Mouse (Mus musculus) embryonic fibroblast, embryonic 13.5 days (primary cell): ENCODE data around the gene Ldlrad3. TPM values are rescaled to one million over a fixed set of nuclear protein-coding genes. Genes with fewer than 3 reads are reported as not detected.

Experiments used
- H3K27ac ChIP-seq: 2 replicates; pipeline ENCODE4 v1.5.1; 2012; ENCODE audit warnings: low read length, control low read depth, inconsistent platforms; ENCODE audit not compliant: insufficient read depth
- H3K4me1 ChIP-seq: 2 replicates; pipeline ENCODE4 v1.6.1; 2011; ENCODE audit warnings: low read length; ENCODE audit not compliant: control insufficient read depth, insufficient read depth
- H3K4me3 ChIP-seq: 2 replicates; pipeline ENCODE4 v1.5.1; 2011; ENCODE audit warnings: mild to moderate bottlenecking, control low read depth, low read length; ENCODE audit not compliant: insufficient read depth
- CTCF ChIP-seq: IDR thresholded peaks from 2 replicates; pipeline ENCODE4 v1.5.1; 2011; ENCODE audit warnings: mild to moderate bottlenecking, control low read depth, low read length, moderate library complexity, borderline replicate concordance; ENCODE audit not compliant: insufficient read depth
- POLR2A ChIP-seq: IDR thresholded peaks from 2 replicates; pipeline ENCODE4 v1.6.1; 2011; ENCODE audit warnings: low read depth, mild to moderate bottlenecking, control low read depth, low read length, moderate library complexity
- polyA plus RNA-seq: library from polyadenylated mRNA; stranded (reverse); fragments of >200 nt; gene quantifications from 2 replicates; pipeline ENCODE4 v1.2.4, GENCODE M21; 2011; ENCODE audit warnings: low read depth; ENCODE audit not compliant: missing spikeins, insufficient read length

The Ldlrad3 gene
- polyA plus RNA-seq, 1 experiment: 19.6 TPM

- H3K4me3 ChIP-seq: no peak overlapping the region
- TF ChIP-seq POLR2A: no peak
- no peak for TF ChIP-seq CTCF
- peak overlapping the region; percentile 5; the same call in 1 of the 2 replicates for H3K27ac ChIP-seq
- H3K4me1 ChIP-seq: peaks cover 24% of the 10 kb centered on the region
Measured at GRCm38 (mm10) chr2:102001661-102002060, 184.5 kb downstream of the Ldlrad3 start.

DNA sequence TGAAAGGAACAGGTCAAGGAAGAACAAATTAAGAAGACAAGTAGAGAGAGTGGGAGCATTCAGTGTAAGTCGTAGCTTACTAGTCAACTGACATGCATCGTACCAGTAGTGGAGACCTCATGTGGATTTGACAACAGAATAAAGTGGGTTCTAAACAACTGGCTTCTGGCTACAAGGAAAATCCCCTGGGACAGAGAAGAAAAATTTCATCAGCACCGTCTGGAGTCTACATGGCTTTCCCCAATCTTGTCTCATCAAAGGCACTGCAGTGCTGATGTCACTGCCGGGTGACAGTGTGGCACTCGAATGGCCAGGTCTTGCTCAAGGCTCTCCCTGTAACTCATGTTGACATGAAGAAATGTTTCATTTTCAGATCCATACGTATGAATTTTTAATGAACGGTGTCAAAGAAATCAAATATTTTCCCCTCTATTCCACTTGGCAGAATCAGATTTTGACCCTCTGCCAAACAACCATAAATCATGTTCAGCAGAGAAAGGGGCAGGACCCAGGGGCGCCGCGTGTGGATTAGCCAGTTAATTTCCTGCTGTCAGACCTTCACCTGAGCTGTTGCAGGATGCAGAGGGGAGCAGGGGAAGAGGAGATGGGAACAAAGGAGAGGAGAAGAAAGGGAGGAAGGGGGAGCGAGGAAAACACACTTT is 187.1 kb downstream of the Ldlrad3 start:
- Histone ChIP-seq H3K4me3 (no peak overlapping the region), H3K4me1 (peaks cover 16% of the 10 kb centered on the region), H3K27ac (no peak overlapping the region)
- TF ChIP-seq POLR2A: no peak
- no peak for TF ChIP-seq CTCF

- TF ChIP-seq CTCF: no peak
- Histone ChIP-seq H3K27ac (no peak overlapping the region), H3K4me1 (peaks cover 16% of the 10 kb centered on the region), H3K4me3 (no peak overlapping the region)
Measured at GRCm38 (mm10) chr2:101997013-101997412, 189.2 kb downstream of the Ldlrad3 start.

DNA sequence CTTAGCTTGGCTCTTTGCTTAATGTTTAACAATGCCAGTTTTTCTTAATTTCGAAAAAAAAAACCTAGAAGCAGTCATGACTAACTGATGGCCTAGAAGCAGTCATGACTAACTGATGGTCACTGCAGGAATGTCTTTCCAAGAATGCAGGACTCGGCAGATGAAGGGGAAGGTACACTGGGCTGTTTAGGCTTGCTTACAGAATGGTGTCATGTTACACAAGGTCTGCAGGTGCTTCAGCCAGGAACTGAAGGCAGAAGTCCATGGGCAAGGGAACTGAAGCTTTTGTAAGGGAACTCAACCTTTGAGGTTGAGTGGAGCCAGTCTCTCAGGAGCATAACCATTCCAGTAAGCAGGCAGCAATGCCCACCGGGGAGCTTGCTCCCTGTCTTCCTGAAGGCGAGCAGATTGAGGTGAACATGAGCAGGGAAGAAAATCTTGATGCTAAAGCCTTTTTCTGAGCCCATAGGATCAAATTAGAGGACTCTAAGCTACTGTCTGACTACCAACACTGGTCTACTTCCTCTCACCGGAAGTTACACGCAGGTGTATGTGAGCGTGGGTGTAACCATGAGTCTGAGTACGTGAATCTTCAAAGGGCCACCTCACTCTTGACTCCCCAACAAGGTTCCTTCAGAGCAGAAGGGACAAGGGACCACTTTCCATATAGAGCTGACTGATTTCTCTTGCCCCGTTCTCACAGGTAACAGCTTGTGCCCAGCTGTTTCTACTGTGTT is 193.4 kb downstream of the Ldlrad3 start:
- no peak overlapping the region for H3K27ac ChIP-seq
- H3K4me3 ChIP-seq: no peak overlapping the region
- H3K4me1 ChIP-seq: peaks cover 13% of the 10 kb centered on the region
- no peak for TF ChIP-seq POLR2A

DNA sequence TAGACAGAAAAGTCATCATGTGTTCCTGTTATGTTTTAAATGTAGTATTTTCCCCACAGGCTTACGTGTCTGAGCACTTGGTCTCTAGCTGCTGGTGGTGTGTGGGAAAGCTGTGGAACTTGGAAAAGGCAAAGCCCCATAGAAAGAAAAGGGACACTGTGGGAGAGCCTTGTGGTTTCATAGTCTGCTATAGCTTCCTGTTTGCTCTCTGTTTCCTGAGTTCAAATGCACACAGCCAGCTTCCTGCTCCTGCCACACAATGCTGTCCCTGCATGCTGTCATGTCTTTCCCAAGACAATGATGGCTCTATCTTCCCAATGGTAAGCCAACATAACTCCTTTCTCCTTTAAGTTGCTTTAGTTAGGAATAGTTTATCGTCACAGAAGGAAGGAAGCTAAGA is 194.5 kb downstream of the Ldlrad3 start:
- Histone ChIP-seq H3K27ac (no peak overlapping the region), H3K4me1 (peaks cover 23% of the 10 kb centered on the region), H3K4me3 (no peak overlapping the region)
- TF ChIP-seq POLR2A (no peak), CTCF (no peak)

DNA sequence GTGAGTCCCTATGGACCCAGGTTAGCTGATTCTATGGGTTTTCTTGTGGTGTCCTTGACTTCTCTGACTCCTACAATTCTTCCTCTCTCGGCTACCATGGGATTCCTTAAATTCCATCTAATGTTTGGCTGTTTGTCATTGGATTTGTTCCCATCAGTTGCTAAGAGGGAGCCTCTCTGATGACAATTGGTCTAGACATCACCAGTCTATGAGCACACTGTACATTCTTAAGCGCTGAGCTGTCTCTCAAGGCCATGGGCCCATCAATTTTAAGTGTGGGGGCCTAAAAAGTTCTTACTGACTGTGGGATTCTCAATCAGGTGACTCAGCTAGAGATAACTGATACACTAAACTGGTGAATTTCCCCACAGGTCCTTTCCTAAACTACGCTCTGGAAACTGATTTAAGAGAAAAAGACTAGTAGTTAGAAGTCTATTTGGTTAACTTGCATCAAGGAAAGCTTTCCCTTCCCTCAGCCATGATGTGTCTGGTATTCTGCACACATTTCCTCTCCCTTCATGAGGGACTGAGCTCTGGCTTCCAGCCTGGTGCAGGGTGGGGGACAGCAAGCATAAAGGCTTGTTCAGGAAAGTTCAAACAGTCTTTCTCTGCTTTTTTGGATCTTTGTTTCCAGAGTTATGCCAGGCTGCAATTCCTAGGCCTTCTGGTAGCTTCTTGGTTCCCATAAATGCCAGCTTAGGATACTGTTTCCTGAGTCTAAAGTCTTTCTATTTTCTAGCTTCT is 199.7 kb downstream of the Ldlrad3 start:
- Histone ChIP-seq H3K27ac (peak overlapping the region; percentile 84), H3K4me3 (no peak overlapping the region), H3K4me1 (peaks cover 36% of the 10 kb centered on the region)
- TF ChIP-seq CTCF: no peak
- no peak for TF ChIP-seq POLR2A

- Histone ChIP-seq H3K4me1 (peaks cover 37% of the 10 kb centered on the region), H3K27ac (peak overlapping the region; percentile 84), H3K4me3 (no peak overlapping the region)
- TF ChIP-seq CTCF: no peak
- no peak for TF ChIP-seq POLR2A
Measured at GRCm38 (mm10) chr2:101983853-101984543, 202.2 kb downstream of the Ldlrad3 start.

DNA sequence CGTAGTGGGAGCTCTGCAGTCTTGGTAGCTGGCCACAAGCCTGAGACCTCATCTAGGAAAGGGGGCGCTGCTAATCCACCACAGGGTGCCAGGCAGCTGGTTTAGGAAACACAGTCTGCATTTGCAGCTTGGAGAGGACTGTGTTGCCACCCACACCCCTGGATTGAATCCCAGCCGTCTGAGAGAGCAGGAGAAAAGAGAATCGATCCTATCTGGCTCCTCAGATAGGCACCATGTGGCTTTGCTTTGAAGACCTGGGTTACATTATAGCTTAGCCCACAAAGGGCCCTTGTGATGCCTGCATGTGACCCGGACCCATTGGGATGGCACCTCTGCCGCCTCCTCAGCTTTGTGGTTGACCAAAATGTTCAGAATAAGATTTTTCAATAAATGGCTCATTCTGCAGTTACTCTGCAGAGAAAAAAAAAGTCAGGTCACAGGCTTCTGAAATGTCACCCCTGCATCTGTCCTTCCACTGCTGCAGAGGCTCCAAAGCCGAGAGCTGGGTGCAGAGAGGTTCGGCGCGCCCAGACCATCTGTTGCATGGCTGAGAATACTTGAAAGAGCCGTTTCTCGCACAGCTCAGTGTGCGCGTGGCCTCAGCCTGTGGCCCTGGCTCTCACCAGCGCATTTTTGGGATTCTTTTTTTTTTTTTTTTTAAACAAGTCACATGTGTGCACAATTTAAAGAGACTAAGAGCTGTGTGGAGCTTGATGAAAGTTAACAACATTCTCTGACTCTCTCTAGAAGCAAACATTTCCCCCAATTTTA is 202.9 kb downstream of the Ldlrad3 start:
- peaks cover 42% of the 10 kb centered on the region for H3K4me1 ChIP-seq
- TF ChIP-seq POLR2A: no peak
- no peak for TF ChIP-seq CTCF
- H3K4me3 ChIP-seq: no peak overlapping the region
- peak overlapping the region; percentile 84 for H3K27ac ChIP-seq

GRCm38 (mm10) chr2:101981964-101982498 is 204.2 kb downstream of the Ldlrad3 start:
- Histone ChIP-seq H3K27ac (no peak overlapping the region; the same call in 1 of the 2 replicates), H3K4me3 (no peak overlapping the region)

More at GRCm38 (mm10) chr2:101981964-101982498, 204.2 kb downstream of the Ldlrad3 start:
- peaks cover 32% of the 10 kb centered on the region for H3K4me1 ChIP-seq
- TF ChIP-seq CTCF (no peak), POLR2A (no peak)
